Mouse (Mus musculus) olfactory bulb, adult 2 months (tissue): Measurements from ENCODE around the gene Cap2. TPM values are rescaled to one million over a fixed set of nuclear protein-coding genes. Genes with fewer than 3 reads are reported as not detected.

ENCODE experiments used
- H3K27ac ChIP-seq: fragments of 200-500 bp; 2 replicates; pipeline ENCODE4 v1.5.1; 2012; ENCODE audit warnings: low read depth, low read length; ENCODE audit not compliant: insufficient read depth
- H3K4me1 ChIP-seq: fragments of 200-500 bp; 2 replicates; pipeline ENCODE4 v1.6.1; 2012; ENCODE audit warnings: low read length; ENCODE audit not compliant: control insufficient read depth, insufficient read depth
- H3K4me3 ChIP-seq: fragments of 200-500 bp; 2 replicates; pipeline ENCODE4 v1.5.1; 2012; ENCODE audit warnings: mild to moderate bottlenecking, low read depth, low read length, moderate library complexity; ENCODE audit not compliant: insufficient read depth
- CTCF ChIP-seq: fragments of 200-500 bp; IDR thresholded peaks from 2 replicates; pipeline ENCODE4 v1.5.1; 2012; ENCODE audit warnings: low read depth, mild to moderate bottlenecking, low read length, moderate library complexity; ENCODE audit not compliant: insufficient read depth
- POLR2A ChIP-seq: fragments of 200-500 bp; IDR thresholded peaks from 2 replicates; pipeline ENCODE4 v1.6.1; 2012; ENCODE audit warnings: mild to moderate bottlenecking, low read depth, low read length, moderate library complexity; ENCODE audit not compliant: insufficient read depth
- WGBS: fragments of 180-500 bp; shearing (Covaris S2); methylation state at CpG from one replicate; pipeline ENCODE4 v1.1.7; 2018; 5-methylcytosine and 5-hydroxymethylcytosine counted together
- polyA plus RNA-seq: library from polyadenylated mRNA; stranded (reverse); fragments of >200 nt; gene quantifications from 2 replicates; pipeline ENCODE4 v1.2.4, GENCODE M21; 2012; ENCODE audit warnings: low replicate concordance; ENCODE audit not compliant: missing spikeins, insufficient read depth, insufficient read length

The Cap2 gene
- polyA plus RNA-seq, 1 experiment = not detected

DNA sequence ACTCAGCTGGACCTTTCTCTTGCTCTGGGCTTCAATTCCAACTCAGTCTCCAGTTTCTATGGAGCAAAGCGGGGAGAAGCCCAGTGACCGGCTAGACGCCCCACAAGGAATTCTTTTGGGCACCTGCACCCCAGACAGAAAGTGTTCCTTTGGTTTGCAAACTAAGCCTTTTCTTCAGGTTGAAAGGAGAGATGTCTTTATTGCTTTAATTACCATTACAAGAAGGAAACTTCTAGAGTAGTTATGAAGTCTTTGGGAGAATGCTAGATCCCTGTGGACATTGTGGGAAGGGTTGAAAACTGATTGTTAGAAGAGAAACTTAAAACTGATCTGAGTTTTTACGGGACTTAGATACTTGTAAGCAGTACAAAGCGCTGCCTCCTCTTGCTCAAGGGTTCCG, 143.8 kb downstream of the Cap2 start:
- H3K4me3 ChIP-seq = no peak overlapping the region
- 95% methylated on average over 6 of the region's 6 CpGs for WGBS
- H3K27ac ChIP-seq = no peak overlapping the region
- H3K4me1 ChIP-seq = no peaks in the 10 kb centered on the region
- TF ChIP-seq CTCF (no peak), POLR2A (no peak)

GRCm38 (mm10) chr13:46651853-46652252, 150.2 kb downstream of the Cap2 start:
- Histone ChIP-seq H3K4me3 (no peak overlapping the region), H3K4me1 (0 out of 2 replicates have a peak, but pooled peaks cover 3% of the 10 kb centered on the region), H3K27ac (no peak overlapping the region)
- TF ChIP-seq CTCF (no peak), POLR2A (no peak)
- WGBS = 93% methylated on average over 7 of the region's 7 CpGs

DNA sequence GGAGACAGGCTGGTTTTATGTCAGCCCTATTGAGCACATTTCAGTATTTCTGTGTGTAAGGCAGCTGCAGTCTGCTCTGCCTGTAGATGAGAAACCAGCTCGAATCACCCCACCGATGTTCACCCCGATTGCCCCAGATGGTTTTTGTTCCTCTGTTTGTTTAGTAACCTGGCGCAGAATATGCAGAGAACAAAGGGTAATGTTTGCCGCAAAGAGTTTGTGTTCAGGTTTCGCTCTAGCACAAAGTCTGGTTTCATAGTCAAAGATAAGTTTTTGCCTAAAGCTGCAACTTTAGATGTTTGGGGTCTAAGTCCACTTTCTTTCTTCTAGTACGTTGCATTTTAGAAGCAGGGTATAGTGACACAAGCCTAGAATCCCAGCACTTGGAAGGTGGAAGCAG, 151.0 kb downstream of the Cap2 start:
- Histone ChIP-seq H3K27ac (no peak overlapping the region), H3K4me3 (no peak overlapping the region), H3K4me1 (0 out of 2 replicates have a peak, but pooled peaks cover 3% of the 10 kb centered on the region)
- 80% methylated on average over 7 of the region's 7 CpGs for WGBS
- TF ChIP-seq CTCF (no peak), POLR2A (no peak)

- no peak overlapping the region for H3K4me3 ChIP-seq
- no peak for TF ChIP-seq POLR2A
- TF ChIP-seq CTCF = no peak
- H3K4me1 ChIP-seq = 0 out of 2 replicates have a peak, but pooled peaks cover 3% of the 10 kb centered on the region
- 78% methylated on average over 4 of the region's 4 CpGs for WGBS
- no peak overlapping the region for H3K27ac ChIP-seq
Observed at GRCm38 (mm10) chr13:46653671-46654070, 152.0 kb downstream of the Cap2 start.

GRCm38 (mm10) chr13:46654566-46654965, 152.9 kb downstream of the Cap2 start:
- 73% methylated on average over 5 of the region's 5 CpGs for WGBS
- H3K4me3 ChIP-seq = no peak overlapping the region
- no peak overlapping the region for H3K27ac ChIP-seq
- TF ChIP-seq CTCF = no peak
- TF ChIP-seq POLR2A = no peak
- 0 out of 2 replicates have a peak, but pooled peaks cover 3% of the 10 kb centered on the region for H3K4me1 ChIP-seq

- 90% methylated on average over 5 of the region's 5 CpGs for WGBS
- TF ChIP-seq POLR2A (no peak), CTCF (no peak)
- H3K27ac ChIP-seq = no peak overlapping the region
- no peak overlapping the region for H3K4me3 ChIP-seq
- H3K4me1 ChIP-seq = 0 out of 2 replicates have a peak, but pooled peaks cover 4% of the 10 kb centered on the region
Observed at GRCm38 (mm10) chr13:46659211-46659610, 157.6 kb downstream of the Cap2 start.

- no peak overlapping the region for H3K27ac ChIP-seq
- TF ChIP-seq POLR2A (no peak), CTCF (no peak)
- H3K4me1 ChIP-seq = 0 out of 2 replicates have a peak, but pooled peaks cover 4% of the 10 kb centered on the region
- H3K4me3 ChIP-seq = no peak overlapping the region
- WGBS = 26% methylated on average over 4 of the region's 4 CpGs
Observed at GRCm38 (mm10) chr13:46663461-46663964, 161.9 kb downstream of the Cap2 start.

- 0 out of 2 replicates have a peak, but pooled peaks cover 2% of the 10 kb centered on the region for H3K4me1 ChIP-seq
- peak within 1 kb of the TSS; percentile 96 for H3K27ac ChIP-seq
- WGBS = 1% methylated on average over 46 of the region's 46 CpGs
- TF ChIP-seq POLR2A = peak; percentile 79
- no peak for TF ChIP-seq CTCF
- peak within 1 kb of the TSS; percentile 79 for H3K4me3 ChIP-seq
Observed at GRCm38 (mm10) chr13:46669048-46669619, 167.5 kb downstream of the Cap2 start, which contains the start of gene Fam8a1. Fam8a1 (plus strand) TSS chr13:46669522.

- H3K4me1 ChIP-seq = 0 out of 2 replicates have a peak, but pooled peaks cover 2% of the 10 kb centered on the region
- TF ChIP-seq POLR2A (no peak; the same call in 1 of the 2 replicates), CTCF (no peak)
- H3K4me3 ChIP-seq = peak overlapping the region; percentile 79
- WGBS = under 1% methylated on average over 94 of the region's 96 CpGs
- H3K27ac ChIP-seq = peak overlapping the region; percentile 29; the same call in 1 of the 2 replicates
Observed at GRCm38 (mm10) chr13:46669620-46670271, 168.1 kb downstream of the Cap2 start.
